ENCODE assay signal across 25 mouse cellular contexts in genomic region chr1:77556199-77556598, GRCm38 (mm10).
"Had no signal": no experiment of that assay in that cellular context is flagged by ENCODE, and none has a peak within 500 bp of the region (broad histone marks: within the 10 kb centered on the region; RNA-seq: fewer than 3 reads in every experiment).

No protein-coding gene starts in this region.

- H3K4me2 ChIP-seq: kidney, embryonic 15.5 days; limb, embryonic 13.5 days; liver, embryonic 12.5 days; liver, embryonic 15.5 days; lung, embryonic 15.5 days; neural tube, embryonic 12.5 days; neural tube, embryonic 15.5 days had no signal

- H3K4me1 ChIP-seq: kidney, embryonic 15.5 days; limb, embryonic 10.5 days; limb, embryonic 13.5 days; liver, embryonic 12.5 days; liver, embryonic 15.5 days; lung, embryonic 15.5 days; megakaryocyte, embryonic 14.5 days; neural tube, embryonic 12.5 days had no signal

- ATAC-seq: intestine, postnatal 0 days; liver, embryonic 12.5 days had no signal

- H3K27me3 ChIP-seq: kidney, embryonic 15.5 days; limb, embryonic 13.5 days; liver, embryonic 12.5 days; liver, embryonic 15.5 days; lung, embryonic 15.5 days; megakaryocyte, embryonic 14.5 days; neural tube, embryonic 12.5 days; neural tube, embryonic 15.5 days had no signal

- H3K27ac ChIP-seq: kidney, embryonic 15.5 days; limb, embryonic 10.5 days; limb, embryonic 13.5 days; liver, embryonic 12.5 days; liver, embryonic 15.5 days; lung, embryonic 15.5 days; neural tube, embryonic 12.5 days; neural tube, embryonic 15.5 days; stomach, postnatal 0 days had no signal

- H3K9ac ChIP-seq: kidney, embryonic 15.5 days; limb, embryonic 13.5 days; liver, embryonic 12.5 days; liver, embryonic 15.5 days; lung, embryonic 15.5 days; neural tube, embryonic 12.5 days; neural tube, embryonic 15.5 days had no signal

- DNase-seq: kidney, adult 8-10 months; kidney, postnatal 10 days; kidney, postnatal 36 days; layer of hippocampus, adult 9-11 months; liver; lung, adult 18-20 months; lung, postnatal 10 days; lung, postnatal 36 days; right cerebral cortex, adult 18-20 months; right cerebral cortex, postnatal 14 days; right cerebral cortex, postnatal 4 days; thymus, adult 2 months; thymus, postnatal 14 days; thymus, postnatal 4 days had no signal

- H3K36me3 ChIP-seq: kidney, embryonic 15.5 days; limb, embryonic 10.5 days; limb, embryonic 13.5 days; liver, embryonic 12.5 days; liver, embryonic 15.5 days; lung, embryonic 15.5 days; neural tube, embryonic 12.5 days; neural tube, embryonic 15.5 days had no signal

- H3K9me3 ChIP-seq: kidney, embryonic 15.5 days; limb, embryonic 10.5 days; limb, embryonic 13.5 days; liver, embryonic 12.5 days; liver, embryonic 15.5 days; lung, embryonic 15.5 days; neural tube, embryonic 12.5 days; neural tube, embryonic 15.5 days had no signal

- H3K4me3 ChIP-seq: kidney, embryonic 15.5 days; limb, embryonic 10.5 days; limb, embryonic 13.5 days; liver, embryonic 12.5 days; liver, embryonic 15.5 days; lung, embryonic 15.5 days; megakaryocyte, embryonic 14.5 days; neural tube, embryonic 12.5 days; neural tube, embryonic 15.5 days had no signal
